Mouse (Mus musculus): ENCODE measurements around the gene Rps8. TPM values are rescaled to one million over a fixed set of nuclear protein-coding genes. Genes with fewer than 3 reads are reported as not detected.
"Not testable (repeated sequence)": the region's sequence is repeated elsewhere in the genome, so short reads cannot be mapped to it uniquely, and the experiment has no call there.

The Rps8 gene
- total RNA-seq (2021): 935 and 1,177 TPM in 2 replicates
- long read RNA-seq, experiment 1, transcript Rps8-201 (6 exons, 860 nt): major isoform, 309 of 341 reads
- long read RNA-seq, experiment 1, transcript Rps8-203 (2 exons, 353 nt): minor isoform, 9 of 341 reads
- long read RNA-seq, experiment 1, partial matches to known transcripts: 20 of 341 reads
- long read RNA-seq, experiment 1, other reads (novel, unspliced or antisense): 2 of 341 reads
- long read RNA-seq, experiment 2, transcript Rps8-201 (6 exons, 860 nt): major isoform, 224 of 253 reads
- long read RNA-seq, experiment 2, transcript Rps8-203 (2 exons, 353 nt): minor isoform, 5 of 253 reads
- long read RNA-seq, experiment 2, partial matches to known transcripts: 23 of 253 reads
- long read RNA-seq, experiment 2, other reads (novel, unspliced or antisense): 1 of 253 reads

- peak; percentile 90 for DNase-seq
These were observed at the start of gene Rps8 for GRCm38 (mm10) chr4:117155792-117156355. Gene Rps8, minus strand, starts transcription at chr4:117156243.

DNA sequence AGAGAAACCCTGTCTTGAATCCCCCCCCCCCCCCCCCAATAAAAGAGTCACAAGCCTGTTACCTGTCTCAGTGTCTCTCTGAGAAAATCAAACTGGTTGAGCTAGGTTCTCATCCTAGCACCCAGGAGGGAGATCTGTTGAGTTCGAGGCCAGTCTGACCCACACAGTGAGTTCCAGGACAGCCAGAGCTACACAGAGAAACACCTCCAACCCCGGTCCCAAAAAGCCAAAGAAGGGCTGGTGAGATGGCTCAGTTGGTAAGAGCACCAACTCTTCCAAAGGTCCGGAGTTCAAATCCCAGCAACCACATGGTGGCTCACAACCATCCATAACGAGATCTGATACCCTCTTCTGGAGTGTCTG, 46.9 kb upstream of the Rps8 start:
- no peak for DNase-seq

GRCm38 (mm10) chr4:117202046-117202991, 46.3 kb upstream of the Rps8 start:
- peak; percentile 66 for DNase-seq

- no peak for DNase-seq
These were observed 35.8 kb upstream of the Rps8 start for GRCm38 (mm10) chr4:117191804-117192203.

DNA sequence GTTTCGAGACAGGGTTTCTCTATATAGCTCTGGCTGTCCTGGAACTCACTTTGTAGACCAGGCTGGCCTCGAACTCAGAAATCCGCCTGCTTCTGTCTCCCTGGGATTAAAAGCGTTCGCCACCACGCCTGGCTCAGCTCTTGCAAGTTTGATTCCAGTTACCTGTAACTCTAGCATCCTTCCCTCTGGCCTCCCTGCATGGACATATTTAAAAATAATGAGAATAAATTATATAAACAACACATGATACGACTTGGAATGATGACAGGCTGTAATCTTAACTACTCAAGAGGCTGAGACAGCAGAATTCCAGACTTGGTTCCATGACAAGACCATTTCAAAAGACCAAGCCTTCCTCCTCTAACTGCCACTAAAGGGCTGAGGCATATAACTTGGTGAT, 34.6 kb upstream of the Rps8 start:
- DNase-seq: no peak

DNA sequence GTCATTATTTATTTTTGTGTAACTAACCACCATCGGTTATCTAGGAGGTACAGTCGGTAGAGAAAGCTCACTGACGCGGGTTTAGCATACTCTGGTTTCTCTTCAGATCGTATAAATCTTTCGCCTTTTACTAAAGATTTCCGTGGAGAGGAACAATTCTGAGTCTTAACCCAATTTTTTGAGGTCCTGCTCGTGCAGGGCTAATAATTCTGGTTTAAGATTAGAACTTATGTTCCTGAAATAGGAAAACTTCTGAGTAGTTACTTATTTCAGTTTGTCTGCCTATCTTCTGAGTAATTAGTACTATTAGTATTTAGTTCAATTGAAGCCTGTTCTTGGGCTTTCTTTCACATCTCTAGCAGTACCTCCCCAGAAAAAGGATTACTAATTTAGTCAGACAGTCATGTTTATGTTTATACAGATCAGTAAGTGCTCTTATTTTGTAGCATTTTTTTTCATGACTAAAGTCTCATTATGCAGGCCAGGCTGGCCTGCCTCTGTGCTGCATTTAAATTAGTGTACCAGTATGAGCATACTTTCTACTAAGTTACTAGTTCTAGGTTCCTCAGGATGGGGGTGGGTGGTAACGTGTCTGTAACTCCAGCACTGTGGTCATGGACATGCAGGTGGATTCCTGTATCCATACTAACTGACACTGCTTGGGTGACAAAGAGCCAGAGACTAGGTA, 34.0 kb upstream of the Rps8 start:
- peak; percentile 52 for DNase-seq

DNA sequence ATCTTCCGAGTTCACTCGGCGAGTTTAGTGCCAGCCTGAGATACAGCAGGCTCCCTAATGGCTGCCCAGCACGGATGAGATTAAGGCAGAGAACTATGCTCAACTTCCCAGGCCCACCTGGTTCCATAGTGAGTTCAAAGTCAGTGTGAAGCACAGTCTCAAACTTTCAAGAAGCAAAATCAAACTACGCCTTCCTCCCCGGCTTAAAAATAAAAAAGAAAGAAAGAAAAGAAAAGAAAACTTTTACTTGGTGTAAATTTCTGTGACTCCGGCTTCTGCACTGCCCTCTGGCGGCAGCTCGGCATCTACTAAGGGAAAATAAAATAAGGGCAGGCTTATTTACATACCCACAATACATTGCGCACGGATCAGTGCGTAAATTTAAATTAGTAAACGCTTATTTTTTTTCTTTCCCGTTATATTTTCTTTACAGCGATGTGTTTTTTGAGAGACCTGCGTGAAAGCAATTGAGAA, 33.4 kb upstream of the Rps8 start:
- DNase-seq: peak; percentile 90

GRCm38 (mm10) chr4:117188969-117189368, 32.9 kb upstream of the Rps8 start:
- no peak for DNase-seq

DNA sequence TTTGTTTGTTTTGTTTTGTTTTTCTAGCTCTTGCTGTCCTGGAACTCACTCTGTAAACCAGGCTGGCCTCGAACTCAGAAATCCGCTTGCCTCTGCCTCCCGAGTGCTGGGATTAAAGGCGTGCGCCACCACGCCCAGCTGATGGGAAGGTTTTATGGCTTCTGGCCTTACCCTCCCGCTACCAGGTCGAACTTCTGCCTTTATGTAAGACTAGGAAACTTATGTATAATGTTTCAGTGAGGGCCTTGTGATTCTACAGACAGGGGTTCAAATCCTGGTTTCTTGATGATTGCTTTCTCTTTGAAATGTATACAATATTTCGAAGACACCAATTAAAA, 26.7 kb upstream of the Rps8 start:
- DNase-seq: not testable (repeated sequence)

GRCm38 (mm10) chr4:117181863-117182758, 26.1 kb upstream of the Rps8 start, which contains the start of gene Kif2c:
Gene Kif2c, minus strand, starts transcription at chr4:117182639.
- DNase-seq: peak; percentile 95

GRCm38 (mm10) chr4:117169936-117170335, 13.9 kb upstream of the Rps8 start:
- DNase-seq: no peak

DNA sequence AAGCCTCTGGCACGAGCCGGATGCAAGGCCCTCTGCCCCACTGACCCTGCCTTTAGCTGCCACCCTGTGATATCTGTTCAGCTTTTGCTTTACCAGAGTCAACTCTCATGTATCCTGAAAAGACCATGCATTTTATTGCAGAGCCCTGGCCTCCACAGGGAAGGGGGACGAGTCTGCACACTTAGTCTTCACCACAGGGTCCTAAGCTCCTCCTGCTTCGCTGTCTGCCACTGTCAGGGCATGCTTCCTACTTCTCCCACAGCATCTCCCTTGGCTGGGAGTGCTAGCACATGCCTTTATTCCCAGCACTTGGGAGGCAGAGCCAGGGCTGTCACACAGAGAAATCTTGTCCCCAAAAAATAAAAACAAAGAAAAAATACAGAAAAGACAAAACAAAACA, 5.1 kb upstream of the Rps8 start:
- no peak for DNase-seq

GRCm38 (mm10) chr4:117159666-117160065, 3.6 kb upstream of the Rps8 start:
- no peak for DNase-seq

DNA sequence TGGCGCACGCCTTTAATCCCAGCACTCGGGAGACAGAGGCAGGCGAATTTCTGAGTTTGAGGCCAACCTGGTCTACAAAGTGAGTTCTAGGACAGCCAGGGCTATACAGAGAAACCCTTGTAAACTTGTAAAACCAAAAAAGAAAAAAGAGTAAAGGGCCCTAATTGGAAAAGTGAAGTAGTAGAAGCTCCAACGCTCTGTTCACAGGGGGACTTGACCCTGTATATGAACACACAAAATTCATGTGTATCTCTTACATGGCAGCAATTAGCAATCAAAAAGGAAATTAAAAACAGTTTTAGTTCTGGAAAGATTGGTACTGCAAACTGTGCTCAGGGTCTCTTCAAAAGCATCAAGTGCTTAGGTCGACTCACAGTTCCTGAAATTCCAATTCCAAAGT, 329 bp upstream of the Rps8 start:
- no peak for DNase-seq

DNA sequence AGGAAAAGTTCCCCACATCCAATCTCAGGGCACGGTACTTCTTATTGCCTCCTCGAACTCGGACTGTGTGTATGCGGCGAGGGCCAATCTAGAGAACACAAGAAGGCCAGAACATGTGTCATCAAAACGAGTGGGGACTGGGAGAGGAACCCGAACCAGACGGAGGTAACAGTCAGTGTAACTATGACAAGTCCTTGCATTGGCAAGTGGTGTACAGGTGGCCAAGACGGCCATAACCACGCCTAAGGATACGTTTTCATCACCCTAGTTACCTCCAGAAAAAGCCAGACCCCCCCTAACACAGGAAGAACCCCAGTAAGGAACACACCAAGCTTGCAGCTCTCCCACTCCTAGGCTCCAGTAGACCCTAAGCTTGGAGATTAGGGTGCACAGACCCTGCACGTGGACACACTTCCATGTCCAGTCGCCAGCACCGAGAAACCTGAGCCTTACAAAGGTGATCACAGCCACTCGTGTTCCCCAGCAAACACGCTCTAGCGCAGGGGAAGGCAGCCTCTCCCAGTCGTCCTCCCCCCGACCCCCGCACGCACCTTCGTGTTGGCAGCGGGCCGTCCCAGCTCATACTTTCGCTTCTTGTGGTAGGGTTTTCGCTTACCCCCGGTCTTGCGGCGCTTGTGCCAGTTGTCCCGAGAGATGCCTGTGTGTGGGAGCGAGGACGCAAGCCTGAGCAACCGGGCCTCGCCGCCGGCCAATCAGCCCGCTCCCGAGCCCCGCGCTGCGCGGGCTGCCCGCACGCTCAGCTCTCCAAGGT, 837 bp downstream of the Rps8 start:
- DNase-seq: no peak

DNA sequence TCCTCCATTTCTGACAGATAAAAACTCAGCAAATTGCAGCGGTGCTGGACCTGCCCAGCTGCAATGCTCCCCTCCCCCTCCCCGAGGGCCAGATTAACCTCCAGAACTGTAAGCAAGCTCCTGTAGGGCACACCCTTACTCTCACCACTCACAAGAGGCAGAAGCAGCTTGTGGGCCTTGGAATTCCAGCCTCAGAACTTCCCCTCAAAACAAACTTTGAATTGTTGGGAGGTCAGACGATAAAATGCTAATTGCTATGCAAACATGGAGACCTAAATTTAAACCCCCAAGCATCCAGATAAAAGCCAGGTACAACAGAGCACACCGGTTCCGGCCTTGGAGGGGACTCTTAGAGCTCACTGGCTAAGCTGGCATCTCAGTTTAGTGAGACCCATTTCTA, 3.3 kb downstream of the Rps8 start:
- no peak for DNase-seq

DNA sequence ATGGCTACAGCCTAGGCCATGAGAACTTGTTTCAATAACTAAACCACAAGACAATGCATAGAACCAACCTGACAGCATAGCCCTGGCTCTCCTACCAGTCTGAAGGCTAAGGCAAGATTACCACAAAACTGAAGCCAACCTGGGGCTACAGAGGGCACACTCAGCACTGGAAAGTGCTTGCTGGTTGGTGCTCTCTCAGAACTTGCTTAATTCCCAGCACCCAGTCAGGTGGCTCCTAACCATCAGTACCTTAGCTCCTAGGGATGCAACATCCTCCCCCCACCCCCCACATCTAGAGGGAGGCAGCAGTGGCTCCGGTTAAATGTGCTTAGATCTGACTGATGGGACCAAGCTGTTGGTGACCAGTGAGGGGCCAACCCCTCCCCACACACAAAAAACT, 4.6 kb downstream of the Rps8 start:
- no peak for DNase-seq

DNA sequence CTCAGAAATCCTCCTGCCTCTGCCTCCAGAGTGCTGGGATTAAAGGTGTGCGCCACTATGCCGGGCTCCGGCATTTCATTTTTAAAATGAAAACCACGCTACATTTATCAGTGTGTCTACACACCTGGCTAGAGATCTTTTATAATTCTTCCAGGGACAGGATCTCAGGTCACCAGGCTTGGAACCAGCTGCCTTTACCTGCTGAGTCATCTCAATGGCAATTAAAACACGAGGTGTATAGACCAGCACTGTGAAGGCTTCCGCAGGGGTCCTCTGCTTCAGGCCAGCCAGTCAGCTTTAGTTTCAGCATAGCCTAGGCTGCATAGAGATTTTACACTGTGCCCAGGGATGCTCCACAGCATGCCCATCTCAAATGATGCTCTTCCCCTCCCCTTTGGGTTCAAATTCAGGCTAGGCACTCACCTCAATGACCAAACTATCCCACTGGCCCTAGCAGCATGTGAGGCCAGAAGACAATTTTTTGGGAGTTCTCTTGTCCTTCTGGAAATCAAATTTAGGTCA, 5.8 kb downstream of the Rps8 start:
- DNase-seq: no peak

- DNase-seq: no peak
These were observed 6.5 kb downstream of the Rps8 start for GRCm38 (mm10) chr4:117149291-117150211.

All from adrenal gland, postnatal 14 days (tissue).